Mouse (Mus musculus): Measurements from ENCODE around the gene Gm18596. TPM values are rescaled to one million over a fixed set of nuclear protein-coding genes. Genes with fewer than 3 reads are reported as not detected.
"Not testable (repeated sequence)": the region's sequence is repeated elsewhere in the genome, so short reads cannot be mapped to it uniquely, and the experiment has no call there.

Gene Gm18596
- not detected for total RNA-seq (2021)
- long read RNA-seq, experiment 1: 0 reads
- long read RNA-seq, experiment 2: 0 reads

GRCm38 (mm10) chr10:77741924-77742688 lies at the start of gene Gm18596:
TSS of gene Gm18596 (minus strand) at chr10:77742638.
- intact Hi-C loops (cut with DNase I; ENCODE audit: low total_unique reads); DNase-seq: not testable (repeated sequence)

DNA sequence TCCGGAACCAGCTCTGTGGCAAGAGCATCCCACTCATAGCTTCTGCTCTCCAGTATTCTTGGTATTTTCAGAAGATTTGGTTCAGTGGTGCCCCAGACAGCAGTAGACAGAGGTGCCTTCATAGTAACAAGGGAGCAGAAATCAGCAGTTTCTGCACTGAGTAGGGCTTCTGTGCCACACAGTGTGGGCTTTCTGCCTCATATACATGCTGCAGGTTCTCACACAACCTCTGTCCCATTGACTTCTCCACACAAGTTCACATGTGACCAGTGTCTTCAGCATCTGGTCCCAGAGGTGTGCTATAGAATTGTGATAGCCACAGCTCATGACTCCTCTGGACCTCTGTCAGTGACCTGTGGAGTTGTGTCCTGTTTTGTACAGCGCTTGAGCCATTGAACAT lies 46.2 kb upstream of the Gm18596 start:
- intact Hi-C loops (cut with DNase I; ENCODE audit: low total_unique reads): no loop called here
- DNase-seq: no peak

DNA sequence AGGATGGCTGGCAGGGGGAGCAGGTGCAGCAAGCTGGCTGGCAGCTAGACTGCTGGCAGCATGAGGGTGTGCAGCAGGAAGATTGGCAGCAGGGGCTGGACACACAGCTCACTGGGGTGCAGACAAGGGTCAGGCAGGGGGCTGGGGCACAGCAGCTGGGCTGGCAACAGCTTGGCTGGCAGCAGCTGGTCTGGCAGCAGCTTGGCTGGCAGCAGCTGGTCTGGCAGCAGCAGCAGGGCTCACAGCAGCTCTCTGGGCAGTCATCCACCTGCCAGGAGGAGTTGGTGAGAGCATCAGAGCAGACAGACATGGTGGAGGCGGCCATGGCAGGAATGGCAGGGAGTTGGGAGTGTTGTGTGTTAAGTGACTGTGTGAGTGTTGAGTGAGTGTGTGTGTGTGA lies 45.4 kb upstream of the Gm18596 start, which contains the start of gene Gm7137:
Gene Gm7137 (minus strand): TSS at position 325 of the 400 bp plus-strand sequence.
- intact Hi-C loops (cut with DNase I; ENCODE audit: low total_unique reads); DNase-seq: not testable (repeated sequence)

DNA sequence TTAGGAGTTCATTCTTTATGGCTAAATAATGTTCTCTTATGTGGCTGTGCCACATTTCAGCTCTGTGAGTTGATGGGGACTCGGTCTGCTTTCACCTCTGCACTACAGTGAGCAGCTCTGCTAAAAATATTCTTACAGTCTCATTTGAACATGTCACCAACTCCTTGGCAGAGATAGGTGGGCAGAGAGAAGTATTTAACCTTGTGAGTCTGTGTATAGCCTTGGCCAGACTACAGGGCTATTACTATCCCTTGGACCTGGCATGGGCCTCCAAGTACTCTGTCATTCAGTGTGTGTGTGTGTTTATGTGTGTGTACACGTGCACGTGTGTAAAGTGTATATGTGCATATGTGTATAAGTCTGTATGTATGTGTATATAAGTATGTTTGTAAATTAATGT lies 41.0 kb upstream of the Gm18596 start:
- intact Hi-C loops (cut with DNase I; ENCODE audit: low total_unique reads); DNase-seq: not testable (repeated sequence)

DNA sequence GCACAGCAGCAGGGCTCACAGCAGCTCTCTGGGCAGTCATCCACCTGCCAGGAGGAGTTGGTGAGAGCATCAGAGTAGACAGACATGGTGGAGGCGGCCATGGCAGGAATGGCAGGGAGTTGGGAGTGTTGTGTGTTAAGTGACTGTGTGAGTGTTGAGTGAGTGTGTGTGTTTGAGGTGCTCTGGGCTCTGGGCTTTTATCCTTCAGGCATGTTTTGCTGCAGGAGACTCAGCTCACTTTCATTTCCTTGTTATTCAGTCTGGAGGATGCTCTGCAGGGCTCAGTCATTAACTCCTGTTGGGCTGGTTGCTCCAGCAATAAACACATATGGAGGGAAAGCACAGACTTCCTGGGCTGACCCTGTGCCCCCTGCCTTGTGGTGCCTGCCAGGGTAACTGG lies 40.0 kb upstream of the Gm18596 start, which contains the start of gene Gm3250:
Gene Gm3250 (minus strand): TSS at position 101 of the 400 bp plus-strand sequence.
- intact Hi-C loops (cut with DNase I; ENCODE audit: low total_unique reads); DNase-seq: not testable (repeated sequence)

DNA sequence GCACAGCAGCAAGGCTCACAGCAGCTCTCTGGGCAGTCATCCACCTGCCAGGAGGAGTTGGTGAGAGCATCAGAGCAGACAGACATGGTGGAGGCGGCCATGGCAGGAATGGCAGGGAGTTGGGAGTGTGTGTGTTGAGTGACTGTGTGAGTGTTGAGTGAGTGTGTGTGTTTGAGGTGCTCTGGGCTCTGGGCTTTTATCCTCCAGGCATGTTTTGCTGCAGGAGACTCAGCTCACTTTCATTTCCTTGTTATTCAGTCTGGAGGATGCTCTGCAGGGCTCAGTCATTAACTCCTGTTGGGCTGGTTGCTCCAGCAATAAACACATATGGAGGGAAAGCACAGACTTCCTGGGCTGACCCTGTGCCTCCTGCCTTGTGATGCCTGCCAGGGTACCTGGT lies 34.4 kb upstream of the Gm18596 start, which contains the start of gene Gm7138:
Gene Gm7138 (minus strand): TSS at position 101 of the 400 bp plus-strand sequence.
- intact Hi-C loops (cut with DNase I; ENCODE audit: low total_unique reads); DNase-seq: not testable (repeated sequence)

DNA sequence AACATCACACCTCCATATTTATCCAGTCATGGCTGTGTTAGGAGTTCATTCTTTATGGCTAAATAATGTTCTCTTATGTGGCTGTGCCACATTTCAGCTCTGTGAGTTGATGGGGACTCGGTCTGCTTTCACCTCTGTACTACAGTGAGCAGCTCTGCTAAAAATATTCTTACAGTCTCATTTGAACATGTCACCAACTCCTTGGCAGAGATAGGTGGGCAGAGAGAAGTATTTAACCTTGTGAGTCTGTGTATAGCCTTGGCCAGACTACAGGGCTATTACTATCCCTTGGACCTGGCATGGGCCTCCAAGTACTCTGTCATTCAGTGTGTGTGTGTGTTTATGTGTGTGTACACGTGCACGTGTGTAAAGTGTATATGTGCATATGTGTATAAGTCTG lies 29.7 kb upstream of the Gm18596 start:
- intact Hi-C loops (cut with DNase I; ENCODE audit: low total_unique reads); DNase-seq: not testable (repeated sequence)

DNA sequence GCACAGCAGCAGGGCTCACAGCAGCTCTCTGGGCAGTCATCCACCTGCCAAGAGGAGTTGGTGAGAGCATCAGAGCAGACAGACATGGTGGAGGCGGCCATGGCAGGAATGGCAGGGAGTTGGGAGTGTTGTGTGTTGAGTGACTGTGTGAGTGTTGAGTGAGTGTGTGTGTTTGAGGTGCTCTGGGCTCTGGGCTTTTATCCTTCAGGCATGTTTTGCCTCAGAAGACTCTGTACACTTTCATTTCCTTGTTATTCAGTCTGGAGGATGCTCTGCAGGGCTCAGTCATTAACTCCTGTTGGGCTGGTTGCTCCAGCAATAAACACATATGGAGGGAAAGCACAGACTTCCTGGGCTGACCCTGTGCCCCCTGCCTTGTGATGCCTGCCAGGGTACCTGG lies 28.8 kb upstream of the Gm18596 start, which contains the start of gene Gm3238:
Gene Gm3238 (minus strand): TSS at position 101 of the 400 bp plus-strand sequence.
- DNase-seq; intact Hi-C loops (cut with DNase I; ENCODE audit: low total_unique reads): not testable (repeated sequence)

- DNase-seq: no peak
- intact Hi-C loops (cut with DNase I; ENCODE audit: low total_unique reads): no loop called here
Measured at GRCm38 (mm10) chr10:77769727-77770126, 27.3 kb upstream of the Gm18596 start.

DNA sequence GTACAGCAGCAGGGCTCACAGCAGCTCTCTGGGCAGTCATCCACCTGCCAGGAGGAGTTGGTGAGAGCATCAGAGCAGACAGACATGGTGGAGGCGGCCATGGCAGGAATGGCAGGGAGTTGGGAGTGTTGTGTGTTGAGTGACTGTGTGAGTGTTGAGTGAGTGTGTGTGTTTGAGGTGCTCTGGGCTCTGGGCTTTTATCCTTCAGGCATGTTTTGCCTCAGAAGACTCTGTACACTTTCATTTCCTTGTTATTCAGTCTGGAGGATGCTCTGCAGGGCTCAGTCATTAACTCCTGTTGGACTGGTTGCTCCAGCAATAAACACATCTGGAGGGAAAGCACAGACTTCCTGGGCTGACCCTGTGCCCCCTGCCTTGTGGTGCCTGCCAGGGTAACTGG lies 17.1 kb upstream of the Gm18596 start, which contains the start of gene Gm3233:
Gene Gm3233 (minus strand): TSS at position 101 of the 400 bp plus-strand sequence.
- intact Hi-C loops (cut with DNase I; ENCODE audit: low total_unique reads); DNase-seq: not testable (repeated sequence)

DNA sequence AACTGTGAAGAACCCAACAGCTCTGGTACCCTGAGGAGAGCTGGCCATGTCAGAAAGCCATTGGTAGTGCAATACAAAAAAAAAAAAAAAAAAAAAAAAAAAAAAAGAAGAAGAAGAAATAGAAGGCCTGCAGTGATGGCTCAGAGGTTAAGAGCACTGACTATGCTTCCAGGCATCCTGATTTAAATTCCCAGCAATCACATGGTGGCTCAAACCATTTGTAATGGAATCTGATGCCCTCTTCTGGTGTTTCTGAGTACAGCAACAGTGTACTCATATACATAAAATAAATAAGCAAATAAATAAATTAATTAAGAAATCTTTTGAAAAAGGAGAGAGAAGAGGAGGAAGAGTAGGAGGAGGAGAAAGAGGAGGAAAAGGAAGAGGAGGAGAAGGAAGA lies 11.0 kb upstream of the Gm18596 start:
- intact Hi-C loops (cut with DNase I; ENCODE audit: low total_unique reads): no loop called here
- DNase-seq: no peak

DNA sequence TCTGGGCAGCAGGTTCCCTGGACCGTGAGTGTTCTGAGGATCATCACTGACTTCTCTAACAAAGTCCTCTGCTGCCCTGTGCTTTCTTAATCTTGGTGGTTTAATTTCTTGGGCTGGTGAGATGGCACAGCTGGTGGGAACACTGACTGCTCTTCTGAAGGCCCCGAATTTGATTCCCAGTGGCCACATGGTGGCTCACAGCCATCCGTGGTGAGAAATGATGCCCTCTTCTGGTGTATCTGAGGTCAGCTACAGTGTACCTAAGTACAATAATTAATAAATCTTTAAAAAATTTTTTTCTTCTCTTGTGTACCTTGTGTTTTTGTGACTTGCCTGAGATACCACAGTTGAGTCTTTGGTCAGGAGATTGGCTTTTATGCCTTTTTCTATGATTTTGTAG lies 9.9 kb upstream of the Gm18596 start:
- DNase-seq; intact Hi-C loops (cut with DNase I; ENCODE audit: low total_unique reads): not testable (repeated sequence)

- intact Hi-C loops (cut with DNase I; ENCODE audit: low total_unique reads); DNase-seq: not testable (repeated sequence)
Measured at GRCm38 (mm10) chr10:77751254-77751653, 8.8 kb upstream of the Gm18596 start, which contains the start of gene Gm9736. TSS of gene Gm9736 (minus strand) at chr10:77751354.

DNA sequence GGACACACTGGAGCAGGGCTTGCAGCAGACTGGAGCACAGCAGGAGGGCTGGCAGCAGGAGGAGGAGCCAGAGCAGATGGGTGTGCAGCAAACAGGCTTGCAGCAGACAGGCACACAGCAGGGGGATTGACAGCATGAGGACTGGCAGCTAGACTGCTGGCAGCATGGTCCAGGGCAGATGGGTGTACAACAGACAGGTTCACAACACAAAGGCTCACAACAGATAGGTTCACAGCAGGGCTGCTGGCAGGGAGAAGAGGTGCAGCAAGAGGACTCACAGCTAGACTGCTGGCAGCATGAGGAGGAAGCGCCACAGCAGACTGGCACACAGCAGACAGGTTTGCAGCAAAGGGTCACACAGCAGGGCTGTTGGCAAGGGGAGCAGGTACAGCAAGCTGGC lies 8.2 kb upstream of the Gm18596 start:
- DNase-seq; intact Hi-C loops (cut with DNase I; ENCODE audit: low total_unique reads): not testable (repeated sequence)

GRCm38 (mm10) chr10:77738929-77739328 lies 3.5 kb downstream of the Gm18596 start:
- intact Hi-C loops (cut with DNase I; ENCODE audit: low total_unique reads): no loop called here
- DNase-seq: no peak

DNA sequence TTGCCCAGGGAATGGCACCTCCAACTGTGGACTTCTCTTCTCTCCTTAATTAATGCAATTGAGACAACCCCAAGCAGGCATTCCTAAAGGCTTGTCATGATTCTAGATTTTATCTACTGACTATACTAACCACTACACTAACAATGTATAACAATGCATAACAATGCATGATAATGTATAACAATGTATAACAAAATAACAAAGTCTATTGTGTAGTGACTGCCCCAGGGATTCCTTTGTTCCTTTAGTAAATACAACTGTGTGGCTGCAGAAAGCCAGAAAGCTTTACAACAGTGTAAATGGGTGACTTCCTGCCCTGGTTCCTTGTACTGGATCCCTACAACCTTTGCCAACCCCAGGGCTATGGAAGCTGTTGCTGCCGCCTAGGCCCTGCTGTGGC lies 6.5 kb downstream of the Gm18596 start:
- no peak for DNase-seq
- intact Hi-C loops (cut with DNase I; ENCODE audit: low total_unique reads): no loop called here

- no peak for DNase-seq
- intact Hi-C loops (cut with DNase I; ENCODE audit: low total_unique reads): no loop called here
Measured at GRCm38 (mm10) chr10:77729241-77729640, 13.2 kb downstream of the Gm18596 start.

GRCm38 (mm10) chr10:77728280-77728679 lies 14.2 kb downstream of the Gm18596 start:
- intact Hi-C loops (cut with DNase I; ENCODE audit: low total_unique reads): no loop called here
- no peak for DNase-seq

GRCm38 (mm10) chr10:77726186-77726585 lies 16.3 kb downstream of the Gm18596 start, which contains the start of gene Gm10100:
TSS of gene Gm10100 (plus strand) at chr10:77726486.
- DNase-seq: no peak
- intact Hi-C loops (cut with DNase I; ENCODE audit: low total_unique reads): no loop called here

DNA sequence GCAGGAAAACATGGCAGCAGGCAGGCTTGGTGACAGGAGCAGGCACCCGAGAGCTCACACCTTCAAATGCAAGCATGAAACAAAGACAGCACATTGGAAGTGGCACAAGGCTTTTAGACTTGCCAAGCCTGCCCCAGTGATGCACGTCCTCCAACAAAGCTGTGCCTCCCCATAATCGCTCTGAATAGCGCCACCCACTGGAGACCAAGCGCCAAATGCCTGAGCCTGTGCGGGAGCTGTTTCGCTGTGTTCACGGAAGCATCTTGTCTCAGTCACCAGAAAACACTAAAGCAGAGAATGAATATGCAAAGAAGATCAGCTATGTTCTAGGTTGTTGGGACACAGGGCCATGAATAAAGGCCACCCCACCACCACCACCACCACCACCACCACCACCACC lies 17.6 kb downstream of the Gm18596 start:
- intact Hi-C loops (cut with DNase I; ENCODE audit: low total_unique reads): no loop called here
- no peak for DNase-seq

GRCm38 (mm10) chr10:77720299-77720698 lies 22.1 kb downstream of the Gm18596 start, which contains the start of gene Krtap12-1:
TSS of gene Krtap12-1 (plus strand) at chr10:77720599.
- DNase-seq; intact Hi-C loops (cut with DNase I; ENCODE audit: low total_unique reads): not testable (repeated sequence)
